Mouse (Mus musculus): ENCODE measurements around the gene Ccnh.

- TF ChIP-seq CTCF (IDR thresholded peaks at IDR 0.05; ENCODE audit: low read depth, low read length) (no peak), TAL1 (conservative IDR thresholded peaks at IDR 0.05; ENCODE audit: low read depth, low read length) (no peak)
These were observed 34.5 kb upstream of the Ccnh start for GRCm38 (mm10) chr13:85154746-85155145.

Data from G1E (cell line).